Mouse (Mus musculus) right cerebral cortex, postnatal 10 days (tissue): ENCODE data around the gene Olfr960.
A peak's percentile ranks its signal among the peaks of the same experiment; 100 is the strongest.

Experiments
- DNase-seq, 2 experiments: peaks; one replicate each; pipeline ENCODE4 v3.0.0; 2021; ENCODE audit warnings: low spot score in 2 of 2

The Olfr960 gene

GRCm38 (mm10) chr9:39621073-39621472 lies at the start of gene Olfr960:
Olfr960 (plus strand) TSS chr9:39621373.
- DNase-seq, result no peak

- DNase-seq, result no peak
These were observed 45.7 kb upstream of the Olfr960 start, which contains the start of gene Olfr959 for GRCm38 (mm10) chr9:39575469-39575868. Olfr959 (minus strand) TSS chr9:39575569.

DNA sequence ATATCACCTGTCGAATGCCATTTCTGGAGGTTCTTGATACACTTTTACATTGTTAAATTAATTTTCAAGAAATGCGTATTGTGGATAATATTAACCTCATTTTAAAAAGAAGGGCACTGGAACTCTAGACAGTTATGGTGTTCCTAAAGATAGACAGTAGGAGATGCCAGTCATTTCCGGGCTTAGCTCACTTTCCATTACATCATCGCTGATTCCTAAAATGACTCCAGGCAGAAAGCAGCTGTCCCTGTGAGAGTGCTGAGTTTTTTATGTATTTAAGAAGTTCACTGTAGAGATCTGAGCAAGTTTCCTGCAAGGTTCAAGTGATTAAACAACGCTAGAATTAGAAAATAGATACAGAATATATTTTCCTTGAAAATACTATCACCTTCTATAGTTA lies 44.1 kb upstream of the Olfr960 start:
- no peak for DNase-seq

DNA sequence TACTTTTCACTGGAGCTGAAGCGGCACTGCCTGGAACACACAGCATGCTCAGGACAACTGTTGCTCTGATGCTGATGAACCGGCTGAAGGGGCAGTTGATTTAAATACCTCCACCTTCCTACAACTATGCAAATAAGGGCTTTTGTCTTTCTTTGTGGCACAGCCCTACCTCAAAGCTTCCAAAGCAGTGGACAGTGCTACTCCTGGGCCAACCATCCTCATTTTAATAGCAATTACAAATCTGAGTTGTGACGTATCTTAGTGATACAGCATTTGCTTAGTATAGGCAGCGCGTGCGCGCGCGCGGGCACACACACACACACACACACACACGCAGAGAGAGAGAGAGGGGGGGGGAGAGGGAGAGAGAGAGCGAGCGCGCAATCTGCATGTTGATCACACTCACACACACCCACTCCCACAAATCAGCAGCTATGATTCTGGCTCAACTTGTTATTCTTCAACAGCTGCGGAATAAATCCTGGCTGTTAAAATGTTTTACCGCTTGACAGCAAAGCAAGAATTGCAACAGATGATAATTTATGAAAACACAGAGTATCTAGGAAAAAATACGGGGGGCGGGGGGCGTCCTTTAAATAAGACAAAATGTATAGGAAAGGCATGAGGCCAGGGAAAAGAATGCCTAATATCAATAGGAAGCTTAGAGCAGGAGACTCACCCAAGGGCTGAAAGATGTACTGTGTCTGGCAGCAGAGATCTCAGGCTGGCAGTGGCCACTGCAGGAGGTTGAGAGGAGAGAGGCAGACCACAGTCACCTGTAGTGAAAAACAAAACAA lies 18.4 kb upstream of the Olfr960 start:
- DNase-seq, result peak; percentile 63 to 65

GRCm38 (mm10) chr9:39603333-39603845 lies 17.8 kb upstream of the Olfr960 start:
- peak; percentile 24 to 25 for DNase-seq

DNA sequence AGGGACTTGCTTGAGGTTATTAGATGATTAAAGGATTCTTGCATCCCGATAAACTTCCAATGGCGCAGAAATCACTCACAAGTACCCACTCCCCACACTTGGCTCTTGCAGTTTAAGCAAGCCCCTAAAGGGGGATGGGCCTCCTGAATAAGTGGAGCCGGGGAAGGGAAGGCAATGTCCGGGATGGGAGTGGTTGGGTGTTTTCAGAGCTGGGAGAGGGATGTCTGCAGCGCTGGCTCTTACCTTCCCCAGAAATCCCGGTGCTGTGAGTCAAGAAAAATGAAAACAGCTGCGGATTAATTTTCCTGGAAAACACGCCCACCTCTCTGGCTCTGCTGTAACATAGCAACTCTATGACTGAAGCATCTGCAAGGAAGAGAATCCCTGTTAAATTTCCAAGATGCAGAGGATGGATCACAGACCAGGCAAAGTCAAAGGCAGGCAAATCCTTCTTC lies 17.1 kb upstream of the Olfr960 start, which contains the start of gene AW551984:
Gene AW551984, minus strand, starts transcription at position 405 of the 455 bp plus-strand sequence.
- DNase-seq, result peak; percentile 23 to 24

DNA sequence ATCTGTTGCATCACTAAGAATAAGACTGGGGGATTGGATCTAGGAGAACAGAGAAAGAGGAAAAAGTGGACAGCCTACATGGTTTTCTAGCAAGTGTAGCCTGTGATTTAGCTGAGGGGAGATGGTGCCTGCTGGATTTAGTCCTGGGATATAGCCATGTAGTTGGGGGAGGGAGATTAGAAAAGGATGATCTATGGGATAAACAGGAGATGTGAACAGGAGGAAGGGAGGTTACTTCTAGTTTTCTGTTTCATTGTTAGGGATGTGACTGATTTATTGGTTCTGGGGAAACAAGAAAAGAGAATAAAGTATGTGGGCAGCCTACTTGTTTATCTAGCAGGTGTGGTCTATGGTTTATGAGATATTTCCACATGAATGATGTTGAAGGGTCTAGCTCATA lies 12.7 kb upstream of the Olfr960 start:
- DNase-seq, result no peak

- DNase-seq, result no peak
These were observed 10.8 kb upstream of the Olfr960 start, which contains the start of gene Olfr148 for GRCm38 (mm10) chr9:39610355-39610754. Olfr148 (plus strand) TSS chr9:39610655.

- DNase-seq, result peak in 1 of 2 experiments; percentile 38
These were observed 9.2 kb upstream of the Olfr960 start for GRCm38 (mm10) chr9:39611953-39612352.

- no peak for DNase-seq
These were observed 2.6 kb downstream of the Olfr960 start for GRCm38 (mm10) chr9:39623783-39624182.

DNA sequence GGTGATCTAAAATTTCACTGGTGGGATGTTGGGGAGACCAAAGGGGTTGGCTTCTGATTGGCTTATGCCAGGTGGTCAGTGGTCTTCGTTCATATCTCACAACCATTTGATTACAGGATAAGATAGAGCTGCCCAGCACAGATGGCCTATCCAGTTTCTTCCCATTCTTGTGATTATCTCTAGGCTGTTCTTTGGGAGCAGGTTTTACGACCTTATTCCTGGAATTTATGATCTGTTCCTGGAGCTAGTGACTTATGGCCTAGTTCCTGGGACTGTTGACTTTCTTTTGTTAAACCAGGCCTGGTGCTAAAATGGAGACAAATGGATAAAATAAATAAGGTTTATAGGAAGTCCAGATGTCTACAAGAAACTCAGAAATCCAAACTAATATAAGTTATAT lies 3.5 kb downstream of the Olfr960 start:
- DNase-seq, result no peak

DNA sequence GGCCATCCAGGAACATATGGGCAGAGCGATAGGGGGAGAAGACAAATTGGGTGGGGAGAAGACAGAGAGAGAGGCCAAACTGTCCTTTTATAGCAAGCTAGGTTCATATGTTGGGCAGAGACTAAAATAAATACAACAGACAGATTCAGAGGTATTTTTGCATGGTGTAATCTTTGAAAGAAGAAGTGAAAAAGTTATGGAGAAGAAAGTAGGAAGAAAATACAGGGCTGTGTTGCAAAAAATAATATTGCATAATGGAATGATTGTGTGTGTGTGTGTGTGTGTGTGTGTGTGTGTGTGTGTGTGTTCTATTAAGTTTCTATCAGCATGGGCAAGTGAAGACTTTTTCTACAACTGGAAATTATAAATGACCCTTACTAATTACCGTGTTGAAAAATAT lies 7.9 kb downstream of the Olfr960 start:
- DNase-seq, result no peak

DNA sequence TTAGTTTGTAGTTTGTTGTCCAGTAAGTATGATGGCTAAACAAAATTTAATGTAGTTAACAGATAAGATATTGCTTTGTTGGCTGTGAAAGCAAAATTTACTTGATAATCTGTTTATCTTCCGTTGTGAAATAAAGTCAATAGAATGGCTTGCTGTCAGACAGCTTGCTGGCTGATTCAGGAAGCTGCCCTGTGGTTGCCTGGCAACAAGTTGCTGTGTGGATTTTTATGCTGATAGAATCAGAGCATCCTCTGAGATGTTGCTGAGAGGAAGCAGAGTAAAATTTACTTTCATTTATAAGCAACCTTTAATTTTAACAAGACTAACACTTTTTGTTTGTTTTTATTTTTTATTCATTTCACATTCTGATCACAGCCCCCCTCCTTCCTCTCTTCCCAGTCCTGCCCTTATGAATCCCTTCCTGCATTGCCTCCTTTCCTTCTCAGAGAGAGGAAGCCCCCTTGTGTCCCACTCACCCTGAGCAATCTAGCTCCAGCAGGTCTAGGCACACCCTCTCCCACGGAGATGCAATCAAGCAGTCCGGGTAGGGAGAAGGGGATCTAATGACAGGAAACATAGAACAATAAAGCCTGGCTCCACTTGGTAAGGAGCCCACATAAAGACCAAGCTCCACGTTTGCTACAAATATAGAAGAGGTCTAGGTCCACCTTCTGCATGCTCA lies 12.9 kb downstream of the Olfr960 start:
- peak; percentile 74 to 85 for DNase-seq

DNA sequence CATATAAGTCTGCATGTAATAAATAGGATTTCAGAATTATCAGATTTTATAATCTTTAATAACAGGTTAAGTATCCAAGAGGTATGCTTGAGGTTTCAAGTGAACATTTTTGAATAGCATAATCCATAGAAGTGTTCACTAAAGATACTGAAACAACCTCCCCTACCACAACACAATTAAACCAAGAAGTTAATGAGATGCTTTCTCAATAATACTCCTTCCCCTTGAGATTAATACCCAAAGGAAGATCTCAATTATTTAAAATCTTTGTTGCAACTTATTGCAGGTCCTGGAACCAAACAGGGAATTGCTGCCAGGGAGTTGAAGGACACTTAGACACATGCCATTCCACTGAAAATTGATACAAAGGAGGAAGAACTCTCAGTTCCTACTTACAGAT lies 23.6 kb downstream of the Olfr960 start, which contains the start of gene Olfr961:
Gene Olfr961, plus strand, starts transcription at position 301 of the 400 bp plus-strand sequence.
- no peak for DNase-seq

DNA sequence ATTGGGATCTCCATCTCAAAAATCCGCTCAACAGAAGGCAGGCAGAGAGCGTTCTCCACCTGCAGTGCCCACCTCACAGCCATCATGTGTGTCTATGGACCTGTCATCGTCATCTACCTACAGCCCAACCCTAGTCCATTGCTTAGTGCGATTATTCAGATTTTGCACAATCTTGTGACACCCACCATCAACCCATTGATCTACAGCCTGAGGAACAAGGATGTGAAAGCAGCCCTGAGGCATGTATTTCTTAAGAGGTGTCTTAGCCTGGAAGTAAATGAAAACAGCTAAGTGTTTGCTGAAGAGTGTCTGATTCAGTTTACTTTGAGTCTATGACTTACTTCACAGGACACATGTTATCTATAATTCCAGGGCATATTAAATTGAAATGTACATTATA lies 26.2 kb downstream of the Olfr960 start:
- no peak for DNase-seq

DNA sequence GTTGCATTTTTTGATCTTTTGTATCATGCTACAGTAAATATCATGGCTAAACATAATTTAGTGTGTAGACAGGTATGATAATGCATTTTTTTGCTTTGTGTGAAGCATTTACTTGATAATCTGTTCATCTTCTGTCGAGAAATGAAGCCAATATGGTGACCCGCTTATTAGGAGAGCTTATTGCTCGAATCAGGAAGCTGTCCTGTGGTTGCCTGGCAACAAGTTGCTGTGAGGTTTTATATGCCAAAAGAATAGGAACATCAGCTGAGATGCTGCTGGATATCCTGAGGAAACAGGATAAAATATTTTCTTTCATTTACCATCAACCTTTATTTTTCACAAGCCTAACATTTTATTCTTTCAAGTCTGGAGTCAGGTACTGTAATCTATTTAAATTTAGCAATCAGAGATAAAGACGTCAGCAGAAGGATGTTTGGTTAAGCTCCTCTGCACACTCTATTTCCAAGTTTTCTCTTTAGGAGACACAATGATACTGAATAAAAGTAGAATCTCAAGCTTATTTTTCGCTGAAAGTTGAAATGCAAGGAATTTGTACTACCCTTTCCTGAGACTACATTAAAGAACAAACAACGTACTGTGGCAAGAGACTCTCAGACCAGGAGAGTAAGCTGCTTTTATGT lies 33.7 kb downstream of the Olfr960 start:
- DNase-seq, result peak; percentile 28 to 33

- DNase-seq, result no peak
These were observed 45.7 kb downstream of the Olfr960 start, which contains the start of gene Olfr963 for GRCm38 (mm10) chr9:39666905-39667304. Olfr963 (plus strand) TSS chr9:39667205.

- no peak for DNase-seq
These were observed 48.5 kb downstream of the Olfr960 start for GRCm38 (mm10) chr9:39669723-39670122.
